Mouse (Mus musculus): ENCODE measurements around the gene Ubox5.
"Not testable (repeated sequence)": the region's sequence is repeated elsewhere in the genome, so short reads cannot be mapped to it uniquely, and the experiment has no call there.

Ubox5 gene

DNA sequence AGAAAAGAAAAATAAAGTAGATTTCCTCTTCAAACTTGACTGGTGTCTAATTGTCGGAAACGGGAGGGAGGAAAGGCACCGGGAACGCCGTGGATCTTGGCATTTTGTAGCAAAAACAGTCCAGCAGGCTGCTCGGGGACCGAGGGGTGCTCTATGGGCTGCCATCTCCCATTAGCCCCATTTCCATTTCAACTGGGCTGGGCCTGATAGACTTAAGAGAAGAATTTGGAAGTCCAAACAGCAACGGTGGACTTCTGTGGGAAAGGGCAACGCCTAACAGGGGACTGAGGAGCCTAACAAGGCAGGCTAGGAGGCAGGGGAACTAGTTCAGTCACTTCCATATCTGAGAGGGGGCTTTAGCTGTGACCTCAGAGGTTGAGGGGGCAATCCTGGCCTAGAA lies 52.8 kb downstream of the Ubox5 start:
- DNase-seq (ENCODE audit: low spot score in 2 of 2): no peak

DNA sequence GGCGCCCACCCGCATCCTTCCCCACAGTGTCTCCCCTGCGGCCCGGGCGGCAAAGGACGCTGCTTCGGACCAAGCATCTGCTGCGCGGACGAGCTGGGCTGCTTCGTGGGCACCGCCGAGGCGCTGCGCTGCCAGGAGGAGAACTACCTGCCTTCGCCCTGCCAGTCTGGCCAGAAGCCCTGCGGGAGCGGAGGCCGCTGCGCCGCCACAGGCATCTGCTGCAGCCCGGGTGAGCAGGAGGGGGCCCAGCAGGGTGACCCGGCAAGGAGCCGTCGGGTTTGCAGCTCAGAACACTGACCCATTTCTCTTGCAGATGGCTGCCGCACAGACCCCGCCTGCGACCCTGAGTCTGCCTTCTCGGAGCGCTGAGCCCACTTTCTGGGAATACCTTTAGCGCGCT lies 53.3 kb downstream of the Ubox5 start:
- not testable (repeated sequence) for DNase-seq (ENCODE audit: low spot score in 2 of 2)

DNA sequence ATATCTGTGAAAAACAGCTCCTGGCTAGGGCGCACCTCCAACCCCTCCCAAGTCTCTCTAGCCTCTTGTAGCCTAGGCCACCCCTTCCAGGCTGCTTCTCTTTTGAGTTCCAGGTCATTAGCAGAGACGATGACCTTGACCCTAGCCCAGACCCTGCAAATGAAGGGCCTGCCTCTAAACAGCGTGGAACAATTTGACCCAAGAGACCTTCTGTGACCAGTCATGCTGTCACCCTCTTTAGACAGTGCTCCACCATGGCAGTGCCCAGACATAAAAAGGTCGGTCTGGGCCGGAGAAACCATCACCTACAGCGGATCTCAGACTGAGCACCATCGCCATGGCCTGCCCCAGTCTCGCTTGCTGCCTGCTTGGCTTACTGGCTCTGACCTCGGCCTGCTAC lies 54.0 kb downstream of the Ubox5 start, which contains the start of gene Oxt:
Oxt (plus strand) TSS at position 301 of the 400 bp plus-strand sequence.
- no peak for DNase-seq (ENCODE audit: low spot score in 2 of 2)

DNA sequence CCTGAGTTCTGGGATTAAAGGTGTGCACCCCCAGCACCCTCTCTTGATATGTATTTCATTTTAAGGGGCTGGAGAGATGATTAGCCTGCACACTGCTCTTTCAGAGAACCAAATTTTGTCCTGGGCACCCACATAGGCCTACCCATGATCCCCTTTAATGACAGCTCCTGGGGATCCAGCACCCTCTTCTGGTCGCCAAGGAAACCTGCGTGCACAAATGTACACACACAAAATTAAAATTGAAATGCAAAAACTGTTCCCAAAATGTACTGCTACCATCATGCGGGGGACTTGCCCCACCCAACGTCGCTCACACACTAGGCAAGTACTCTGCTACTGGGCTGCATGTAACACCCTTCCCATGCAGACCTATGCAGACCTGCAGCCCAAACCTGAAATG lies 54.9 kb downstream of the Ubox5 start:
- DNase-seq (ENCODE audit: low spot score in 2 of 2): no peak

DNA sequence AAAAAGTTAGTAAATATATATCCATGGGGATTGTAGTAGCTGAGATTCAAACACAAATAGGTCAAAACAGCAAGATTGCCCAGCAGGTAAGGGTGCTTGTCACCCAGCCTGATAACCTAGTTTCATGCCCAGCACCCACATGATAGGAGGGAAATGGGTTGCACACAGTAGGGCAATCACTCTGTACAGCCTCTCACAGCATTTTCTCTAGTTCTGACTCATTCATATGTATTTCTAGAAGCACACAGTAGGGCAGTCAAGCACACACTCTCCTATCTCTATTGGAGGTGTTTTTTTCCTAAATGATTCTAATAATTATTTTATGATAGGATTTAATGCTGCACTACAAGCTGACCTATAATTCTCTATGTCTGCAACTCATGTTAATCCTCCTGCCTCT lies 59.9 kb downstream of the Ubox5 start:
- no peak for DNase-seq (ENCODE audit: low spot score in 2 of 2)

DNA sequence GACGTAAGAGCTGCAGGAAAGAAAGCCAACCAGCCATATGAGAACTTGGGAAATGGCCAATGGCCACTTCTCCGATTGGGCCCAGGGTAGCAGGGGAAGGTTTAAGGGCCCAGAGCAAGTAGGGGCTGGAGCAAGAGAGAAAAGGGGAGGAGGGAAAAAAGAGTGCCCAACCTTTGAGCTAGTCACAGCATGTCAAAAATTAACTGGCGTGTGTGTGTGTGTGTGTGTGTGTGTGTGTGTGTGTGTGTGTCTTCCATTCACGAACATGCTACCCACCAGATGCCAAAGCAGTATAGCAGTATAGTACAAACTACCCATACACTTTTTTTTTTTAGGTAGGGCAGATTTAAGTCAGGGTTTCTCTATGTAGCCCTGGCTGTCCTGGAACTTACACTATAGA lies 60.9 kb downstream of the Ubox5 start:
- no peak for DNase-seq (ENCODE audit: low spot score in 2 of 2)

DNA sequence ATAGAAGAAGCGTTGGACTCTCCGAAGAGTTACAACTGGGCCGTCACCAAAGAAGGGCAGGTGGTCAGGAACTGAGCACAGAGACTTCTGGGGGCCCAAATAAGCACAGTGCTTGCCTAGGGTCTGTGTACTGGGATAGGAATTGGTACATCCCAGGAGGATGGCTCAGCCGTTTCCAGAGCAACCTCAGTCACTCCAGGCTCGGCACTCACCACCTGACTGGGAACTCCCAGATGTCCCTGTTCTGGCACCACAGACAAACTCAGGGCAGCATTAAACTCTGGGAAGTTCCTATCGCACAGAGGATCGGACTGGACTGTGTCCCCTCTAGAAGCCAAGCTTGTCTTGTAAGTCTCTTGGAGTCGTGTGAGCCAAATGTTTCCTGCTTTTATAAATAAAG lies 64.9 kb downstream of the Ubox5 start:
- DNase-seq (ENCODE audit: low spot score in 2 of 2): no peak

DNA sequence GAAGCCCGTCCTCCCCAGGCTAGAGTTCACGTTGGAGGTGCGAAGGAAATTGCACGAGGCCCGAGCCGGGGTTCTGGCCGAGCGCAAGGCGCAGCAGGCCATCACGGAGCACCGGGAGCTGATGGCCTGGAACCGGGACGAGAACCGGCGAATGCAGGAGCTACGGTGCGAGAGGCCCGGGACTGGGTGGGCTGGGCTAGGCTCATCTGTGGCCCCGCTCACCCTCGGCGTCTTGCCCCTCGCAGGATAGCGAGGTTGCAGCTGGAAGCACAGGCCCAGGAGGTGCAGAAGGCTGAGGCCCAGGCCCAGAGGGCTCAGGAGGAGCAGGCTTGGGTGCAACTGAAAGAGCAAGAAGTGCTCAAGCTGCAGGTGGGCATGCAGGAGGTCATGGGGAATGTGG lies 65.8 kb downstream of the Ubox5 start:
- DNase-seq (ENCODE audit: low spot score in 2 of 2): peak; percentile 23 to 28

DNA sequence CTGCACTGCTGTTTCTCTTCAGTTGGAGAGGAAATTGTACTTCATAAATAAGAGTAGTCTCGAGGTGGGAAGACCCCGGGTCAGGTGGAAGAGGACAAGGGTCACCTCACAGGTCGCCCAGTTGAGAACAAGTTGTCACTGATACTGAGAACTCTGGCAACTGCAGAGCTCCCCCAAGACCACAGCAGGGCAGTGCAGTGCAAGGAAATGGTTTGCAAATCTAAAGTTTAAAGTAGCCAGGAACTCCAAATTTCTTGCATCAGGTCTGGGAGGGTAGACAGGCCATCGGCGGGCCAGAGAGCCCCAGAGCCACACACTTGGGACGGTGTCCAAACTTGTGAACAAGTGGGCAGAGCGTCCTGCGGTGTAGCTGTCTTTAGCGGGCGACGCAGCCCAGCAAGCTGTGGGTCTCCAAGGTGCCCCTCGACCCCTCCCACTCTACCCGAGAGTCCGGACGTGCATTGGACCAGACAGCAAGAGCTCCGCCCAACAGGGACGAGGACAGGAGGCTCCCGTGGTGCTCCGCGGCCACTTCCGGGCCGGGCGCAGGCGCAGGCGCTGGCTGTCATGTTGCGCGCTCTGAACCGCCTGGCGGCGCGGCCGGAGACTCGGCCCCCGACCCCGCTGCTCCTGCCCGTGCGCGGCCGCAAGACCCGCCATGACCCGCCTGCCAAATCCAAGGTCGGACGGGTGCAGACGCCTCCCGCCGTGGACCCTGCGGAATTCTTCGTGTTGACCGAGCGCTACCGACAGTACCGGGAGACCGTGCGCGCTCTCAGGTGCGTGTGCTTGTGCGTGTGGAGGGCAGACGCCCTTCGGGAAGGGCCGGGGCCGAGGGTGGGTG lies 66.4 kb downstream of the Ubox5 start, which contains the start of gene Mrps26:
Mrps26 (plus strand) TSS at position 531 of the 844 bp plus-strand sequence.
- DNase-seq (ENCODE audit: low spot score in 2 of 2): peak; percentile 79 to 88

DNA sequence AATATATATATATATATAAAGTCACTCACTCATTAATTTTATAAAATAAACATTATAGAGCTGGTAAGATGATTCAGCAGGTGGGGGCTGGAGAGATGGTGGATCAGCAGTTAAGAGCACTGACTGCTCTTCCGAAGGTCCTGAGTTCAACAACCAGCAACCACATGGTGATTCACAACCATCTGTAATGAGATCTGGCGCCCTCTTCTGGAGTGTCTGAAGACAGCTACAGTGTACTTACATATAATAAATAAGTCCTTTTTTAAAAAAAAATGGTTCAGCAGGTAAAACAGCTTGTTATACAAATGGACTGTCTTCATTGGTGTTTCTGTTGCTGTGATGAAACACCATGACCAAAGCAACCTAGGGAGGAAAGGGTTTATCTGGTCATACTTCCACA lies 71.8 kb downstream of the Ubox5 start:
- no peak for DNase-seq (ENCODE audit: low spot score in 2 of 2)

DNA sequence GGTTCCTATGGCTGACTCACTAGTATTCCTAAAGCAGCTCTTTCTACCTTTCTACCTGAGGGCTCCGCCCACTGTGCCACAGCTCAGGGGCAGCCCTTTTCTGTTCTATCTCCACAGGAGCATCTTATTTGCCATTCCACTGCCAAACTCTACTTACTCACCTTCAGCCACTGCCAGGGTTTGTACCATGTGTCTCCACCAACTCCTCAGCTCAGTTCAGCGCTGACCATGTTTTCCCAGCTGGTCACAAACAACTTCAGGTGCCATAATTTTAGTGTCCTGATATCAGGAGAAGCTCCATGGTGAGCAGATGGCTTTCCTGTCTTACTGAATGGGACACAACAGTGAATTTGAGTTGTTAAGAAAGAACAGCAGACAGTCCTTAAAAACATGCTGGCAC lies 72.4 kb downstream of the Ubox5 start:
- DNase-seq (ENCODE audit: low spot score in 2 of 2): no peak

DNA sequence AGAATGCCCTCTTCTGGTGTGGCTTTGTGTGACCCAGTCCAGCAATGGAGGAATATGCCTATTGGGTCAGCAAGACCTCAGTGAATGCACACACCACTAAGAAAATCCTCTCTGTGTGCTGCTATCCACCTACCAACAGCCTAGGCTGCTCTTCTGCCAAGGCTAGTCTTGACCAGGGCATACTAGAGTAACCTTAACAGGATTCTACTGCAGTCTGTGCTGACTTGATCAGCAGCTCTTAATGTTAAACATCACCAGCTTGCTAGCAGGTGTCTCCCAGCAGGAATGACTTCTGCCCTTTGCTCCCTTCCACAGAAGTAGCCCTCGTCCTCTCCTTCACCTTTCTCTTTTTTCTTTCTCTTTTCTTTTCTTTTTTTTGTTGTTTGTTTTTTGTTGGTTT lies 73.5 kb downstream of the Ubox5 start:
- no peak for DNase-seq (ENCODE audit: low spot score in 2 of 2)

DNA sequence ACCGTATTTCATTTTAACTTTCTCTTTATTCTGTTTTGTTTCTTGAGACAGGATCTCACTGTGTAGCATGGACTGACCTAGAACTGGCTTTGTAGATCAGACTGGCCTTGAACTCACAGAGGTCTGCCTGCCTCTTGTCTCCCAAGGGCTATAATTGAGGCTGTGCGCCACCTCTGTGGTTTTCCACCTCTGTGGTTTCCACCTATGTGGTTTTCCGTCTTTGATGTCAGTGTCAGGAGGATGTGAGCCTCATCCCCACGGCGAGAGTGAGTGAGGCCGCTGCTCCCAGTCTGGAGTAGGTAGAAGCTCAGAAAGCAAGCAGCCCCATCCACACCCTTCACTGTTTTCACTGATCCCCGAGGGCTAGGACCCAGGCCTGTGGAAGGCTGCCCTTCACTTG lies 75.0 kb downstream of the Ubox5 start:
- no peak for DNase-seq (ENCODE audit: low spot score in 2 of 2)

DNA sequence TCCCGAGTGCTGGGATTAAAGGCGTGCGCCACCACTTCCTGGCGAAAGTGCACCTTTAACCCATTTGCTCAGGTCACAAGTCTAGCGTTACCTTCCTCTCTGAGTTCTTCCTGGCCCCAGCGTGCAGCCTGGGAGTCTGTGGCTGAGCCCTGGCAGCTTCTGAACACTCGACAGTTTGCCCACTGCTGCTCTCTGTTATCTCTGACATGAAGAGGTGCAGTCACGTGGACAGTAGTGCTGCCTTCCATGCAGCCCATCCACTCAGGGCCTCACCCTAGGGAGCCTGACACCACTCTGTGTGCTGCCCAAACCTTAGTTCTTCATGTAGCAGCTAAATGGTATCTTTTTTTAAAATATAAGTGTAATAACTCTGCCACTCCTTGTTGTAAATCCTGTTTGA lies 82.9 kb downstream of the Ubox5 start:
- no peak for DNase-seq (ENCODE audit: low spot score in 2 of 2)

DNA sequence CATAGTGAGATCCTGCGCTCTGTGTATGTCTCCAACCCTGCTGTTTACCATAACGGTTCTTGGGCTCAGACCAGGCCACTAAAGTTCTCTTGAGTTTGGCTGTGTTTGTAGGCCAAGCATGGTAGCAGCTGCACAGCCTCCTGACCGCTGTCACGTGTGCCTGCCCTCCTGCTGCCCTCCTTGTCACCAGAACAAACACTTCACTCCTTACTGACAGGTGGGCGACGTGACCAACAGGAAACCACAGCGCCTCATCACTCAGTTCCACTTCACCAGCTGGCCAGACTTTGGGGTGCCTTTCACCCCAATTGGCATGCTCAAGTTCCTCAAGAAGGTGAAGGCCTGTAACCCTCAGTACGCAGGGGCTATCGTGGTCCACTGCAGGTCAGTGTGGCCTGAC lies 89.6 kb downstream of the Ubox5 start:
- no peak for DNase-seq (ENCODE audit: low spot score in 2 of 2)
